Mouse (Mus musculus) embryonic fibroblast, embryonic 13.5 days (primary cell): Measurements from ENCODE around the gene Spata4.

ENCODE experiments used
- CTCF ChIP-seq: IDR thresholded peaks from 2 replicates; pipeline ENCODE4 v1.5.1; 2011; ENCODE audit warnings: mild to moderate bottlenecking, control low read depth, low read length, moderate library complexity, borderline replicate concordance; ENCODE audit not compliant: insufficient read depth
- POLR2A ChIP-seq: IDR thresholded peaks from 2 replicates; pipeline ENCODE4 v1.6.1; 2011; ENCODE audit warnings: low read depth, mild to moderate bottlenecking, control low read depth, low read length, moderate library complexity

DNA sequence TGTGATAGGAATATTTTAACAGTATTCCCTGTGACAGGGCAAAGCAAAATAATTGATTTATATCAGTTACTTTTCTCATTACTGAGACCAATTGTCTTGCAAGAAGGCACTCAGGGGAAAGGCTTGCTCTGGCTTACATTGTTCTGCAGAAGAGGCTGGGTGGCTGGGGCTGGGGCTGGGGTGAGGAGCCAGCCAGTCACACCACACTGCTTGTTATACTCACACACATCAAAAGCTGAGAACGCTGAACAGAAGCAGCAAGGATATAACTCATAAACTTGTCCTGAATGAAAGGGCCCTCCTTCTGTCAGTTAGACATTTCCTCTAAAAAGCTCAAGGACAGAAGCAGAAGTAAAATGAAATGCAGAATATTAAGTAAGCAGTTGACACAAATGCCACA lies 17.7 kb upstream of the Spata4 start:
- no peak for TF ChIP-seq CTCF
- no peak for TF ChIP-seq POLR2A
